Mouse (Mus musculus): Measurements from ENCODE around the gene Cfap221. TPM values are rescaled to one million over a fixed set of nuclear protein-coding genes. Genes with fewer than 3 reads are reported as not detected.
A peak's percentile ranks its signal among the peaks of the same experiment; 100 is the strongest.

Cfap221 gene
- polyA plus RNA-seq, 1 experiment from 2014 or later: 0.09 TPM

DNA sequence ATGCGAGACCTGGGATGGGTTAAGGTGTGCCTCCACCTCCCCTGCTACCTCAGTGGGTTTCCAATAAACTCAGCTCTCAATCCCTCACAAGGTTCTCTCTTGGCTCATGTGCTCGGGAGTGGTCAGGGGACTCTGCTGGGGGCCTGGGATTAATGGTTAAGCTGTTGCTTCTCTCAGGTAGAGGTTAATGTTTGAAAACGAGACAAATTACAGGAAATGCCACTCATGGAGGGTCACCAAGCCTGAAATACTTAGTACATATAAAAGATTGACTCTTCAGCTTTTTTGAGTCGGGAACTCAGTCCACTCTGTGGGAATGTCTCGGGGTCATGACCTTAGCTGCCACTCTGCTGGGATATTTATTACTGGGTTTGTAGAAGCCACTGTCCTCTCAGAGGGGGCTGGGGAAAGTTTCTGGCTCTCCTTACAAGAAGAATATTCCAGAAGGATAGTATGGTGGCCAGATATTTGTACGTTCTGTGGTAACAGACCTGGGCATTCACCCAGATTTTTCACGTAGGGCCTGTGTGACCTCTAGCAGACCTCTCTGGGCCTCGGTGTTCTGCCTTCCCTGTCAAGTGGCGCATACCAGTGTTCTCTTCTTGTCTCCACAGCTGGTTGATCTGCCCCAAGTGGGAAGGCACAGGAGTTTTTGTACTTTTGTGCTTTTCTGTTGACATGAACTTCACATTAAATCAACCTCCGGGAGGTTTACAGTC lies 27.5 kb upstream of the Cfap221 start:
- H3K27ac ChIP-seq: no peak overlapping the region
- no peak for ATAC-seq (ENCODE audit: low FRiP score, low read depth)
- WGBS: 51% methylated on average over 10 of the region's 10 CpGs

DNA sequence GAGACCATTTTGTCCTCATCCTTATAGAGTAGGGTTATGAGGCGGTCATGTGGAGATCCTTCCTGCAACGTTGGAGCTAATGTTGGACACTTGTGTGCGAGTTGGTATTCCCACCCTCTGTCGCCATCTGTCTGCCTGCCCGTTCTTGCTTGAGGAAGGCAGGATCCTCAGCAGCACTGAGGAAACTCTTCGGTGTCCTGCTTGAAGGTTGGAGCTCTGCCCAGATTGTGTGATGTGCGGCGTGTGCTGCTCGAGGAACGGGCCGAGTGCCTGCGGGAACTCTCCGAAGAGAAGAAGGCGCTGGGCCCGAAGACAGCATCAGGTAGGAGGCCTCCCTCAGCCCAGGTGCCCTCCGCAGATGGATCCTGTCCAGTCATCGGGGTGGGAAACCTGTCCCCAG lies 24.9 kb upstream of the Cfap221 start:
- Histone ChIP-seq H3K27me3 (no peaks in the 10 kb centered on the region), H3K27ac (no peak overlapping the region), H3K36me3 (no peaks in the 10 kb centered on the region), H3K9ac (no peak overlapping the region), H3K4me1 (peaks cover 12% of the 10 kb centered on the region), H3K9me3 (no peaks in the 10 kb centered on the region), H3K4me3 (no peak overlapping the region), H3K4me2 (replicated peaks) (no peak overlapping the region)
- no peak for ATAC-seq (ENCODE audit: low FRiP score, low read depth)
- WGBS: 87% methylated on average over 17 of the region's 17 CpGs

More for the DNA sequence above, 27.5 kb upstream of the Cfap221 start:
- H3K27me3 ChIP-seq: no peaks in the 10 kb centered on the region
- no peak overlapping the region for H3K4me3 ChIP-seq
- H3K4me2 ChIP-seq (replicated peaks): no peak overlapping the region
- no peaks in the 10 kb centered on the region for H3K36me3 ChIP-seq
- no peak overlapping the region for H3K9ac ChIP-seq
- H3K4me1 ChIP-seq: peaks cover 15% of the 10 kb centered on the region
- H3K9me3 ChIP-seq: no peaks in the 10 kb centered on the region

DNA sequence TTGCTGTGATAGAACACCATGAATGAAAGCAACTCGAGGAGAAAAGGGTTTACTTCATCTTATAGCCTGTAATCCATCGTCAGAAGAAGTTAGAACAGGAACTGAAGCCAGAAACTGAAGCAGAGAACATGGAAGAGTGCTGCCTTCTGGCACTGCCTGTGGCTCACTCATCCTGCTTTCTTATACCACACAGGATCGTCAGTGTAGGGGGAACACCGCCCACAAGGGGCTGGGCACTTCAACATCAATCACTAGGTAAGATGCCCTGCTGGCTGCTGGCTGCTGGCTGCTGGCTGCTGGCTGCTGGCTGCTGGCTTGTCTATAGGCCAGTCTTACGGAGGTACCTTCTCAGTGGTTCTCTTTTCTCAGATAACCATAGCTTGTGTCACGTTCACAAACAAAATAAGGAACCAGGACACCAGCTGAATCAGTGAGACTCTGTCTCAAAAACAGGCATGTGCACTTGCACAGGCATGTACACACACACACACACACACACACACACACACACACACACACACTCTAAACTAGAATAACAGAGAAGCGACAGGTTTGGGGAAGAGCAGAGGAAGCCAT lies 23.4 kb upstream of the Cfap221 start:
- Histone ChIP-seq H3K36me3 (no peaks in the 10 kb centered on the region), H3K9ac (no peak overlapping the region), H3K4me1 (peaks cover 12% of the 10 kb centered on the region), H3K9me3 (no peaks in the 10 kb centered on the region), H3K4me3 (no peak overlapping the region), H3K27ac (no peak overlapping the region), H3K27me3 (no peaks in the 10 kb centered on the region), H3K4me2 (replicated peaks) (no peak overlapping the region)
- ATAC-seq (ENCODE audit: low FRiP score, low read depth): no peak
- 70% methylated on average over 7 of the region's 7 CpGs for WGBS

DNA sequence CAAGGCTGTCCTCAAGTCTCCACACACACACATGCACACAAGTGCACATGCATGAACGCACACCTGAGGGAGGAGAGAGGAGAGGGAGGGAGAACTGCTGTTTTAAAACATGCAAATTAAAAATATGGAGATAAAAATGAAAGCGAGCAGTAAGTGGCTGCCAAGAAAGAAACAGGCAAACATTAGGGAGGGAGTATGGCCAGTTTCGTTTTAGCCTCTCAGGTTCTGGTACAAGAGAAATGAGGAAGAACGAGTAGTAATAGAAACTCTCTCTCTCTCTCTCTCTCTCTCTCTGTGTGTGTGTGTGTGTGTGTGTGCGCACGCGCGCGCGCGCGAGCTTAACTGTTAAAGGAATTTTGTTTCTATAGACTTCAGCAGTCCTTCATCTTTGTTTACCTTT lies 22.4 kb upstream of the Cfap221 start:
- 94% methylated on average over 12 of the region's 12 CpGs for WGBS
- Histone ChIP-seq H3K4me2 (replicated peaks) (no peak overlapping the region), H3K9ac (no peak overlapping the region), H3K4me3 (no peak overlapping the region), H3K4me1 (peaks cover 7% of the 10 kb centered on the region; the same call in 1 of the 2 replicates), H3K36me3 (no peaks in the 10 kb centered on the region), H3K27ac (no peak overlapping the region), H3K9me3 (no peaks in the 10 kb centered on the region), H3K27me3 (no peaks in the 10 kb centered on the region)
- no peak for ATAC-seq (ENCODE audit: low FRiP score, low read depth)

DNA sequence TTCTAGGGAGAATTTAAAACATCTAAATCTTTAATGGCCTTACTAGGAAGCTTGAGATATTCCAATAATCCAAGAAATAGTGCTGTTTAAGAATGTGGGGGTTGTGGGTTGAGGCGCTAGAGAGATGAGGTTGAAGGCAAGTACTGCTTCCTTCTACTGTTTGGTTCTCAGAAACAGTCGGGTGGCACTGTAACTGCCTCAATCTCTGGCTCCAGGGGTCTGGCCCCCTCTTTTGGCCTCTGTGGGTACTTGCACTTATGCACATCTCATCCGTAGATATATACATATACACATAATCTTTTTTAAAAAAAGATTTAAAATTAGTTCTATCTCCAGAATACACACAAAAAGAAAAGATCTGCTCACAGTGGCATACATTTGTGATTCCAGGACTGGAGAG lies 21.9 kb upstream of the Cfap221 start:
- H3K9ac ChIP-seq: no peak overlapping the region
- no peaks in the 10 kb centered on the region for H3K27me3 ChIP-seq
- no peak for ATAC-seq (ENCODE audit: low FRiP score, low read depth)
- H3K36me3 ChIP-seq: no peaks in the 10 kb centered on the region
- peaks cover 2% of the 10 kb centered on the region; the same call in 1 of the 2 replicates for H3K4me1 ChIP-seq
- H3K4me2 ChIP-seq (replicated peaks): no peak overlapping the region
- H3K4me3 ChIP-seq: no peak overlapping the region
- no peak overlapping the region for H3K27ac ChIP-seq
- H3K9me3 ChIP-seq: no peaks in the 10 kb centered on the region
- WGBS: 67% methylated on average over 3 of the region's 3 CpGs

DNA sequence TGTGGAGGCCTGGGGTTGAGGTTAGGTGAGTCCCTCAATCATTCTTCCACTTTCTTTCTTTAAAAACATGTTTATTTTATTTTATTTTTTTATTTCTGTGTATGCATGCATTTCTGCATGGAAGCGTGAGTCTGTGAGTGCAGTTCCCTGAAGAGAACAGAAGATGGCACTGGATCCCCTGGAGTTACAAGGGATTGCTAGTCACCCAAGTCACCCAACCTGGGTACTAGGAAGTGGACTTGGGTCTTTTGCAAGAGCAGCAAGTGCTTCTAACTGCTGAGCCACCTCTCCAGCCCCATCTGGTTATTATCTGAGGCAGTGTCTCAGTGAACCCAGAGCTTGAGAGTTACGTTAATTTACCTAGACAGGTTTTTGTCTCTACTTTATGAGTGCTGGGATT lies 19.2 kb upstream of the Cfap221 start:
- no peak overlapping the region for H3K27ac ChIP-seq
- H3K4me3 ChIP-seq: no peak overlapping the region
- WGBS: 72% methylated on average over 2 of the region's 2 CpGs
- ATAC-seq (ENCODE audit: low FRiP score, low read depth): no peak
- H3K9me3 ChIP-seq: no peaks in the 10 kb centered on the region
- no peak overlapping the region for H3K9ac ChIP-seq
- no peaks in the 10 kb centered on the region for H3K36me3 ChIP-seq
- no peaks in the 10 kb centered on the region for H3K27me3 ChIP-seq
- H3K4me1 ChIP-seq: no peaks in the 10 kb centered on the region
- H3K4me2 ChIP-seq (replicated peaks): no peak overlapping the region

DNA sequence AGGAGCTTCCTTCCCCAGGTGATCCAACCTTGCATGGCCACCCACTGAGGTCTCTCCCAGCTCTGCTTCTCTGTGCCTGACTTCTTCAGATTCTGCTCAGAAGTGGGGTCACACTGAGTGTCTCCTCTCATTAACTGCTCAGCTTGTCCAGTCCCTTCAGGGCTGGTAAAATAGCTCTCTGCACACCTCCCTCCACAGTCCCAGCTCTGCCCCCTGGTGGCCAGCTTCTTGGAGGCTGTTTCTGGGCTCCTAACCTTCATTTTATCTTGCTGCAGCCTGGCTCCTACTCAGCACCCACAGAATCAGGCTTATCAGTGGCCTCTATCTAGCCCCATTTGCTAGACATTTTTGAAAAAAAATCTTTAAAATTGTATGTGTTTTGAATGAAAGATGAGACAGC lies 16.1 kb upstream of the Cfap221 start:
- Histone ChIP-seq H3K4me2 (replicated peaks) (no peak overlapping the region), H3K9ac (no peak overlapping the region), H3K27me3 (peaks cover 11% of the 10 kb centered on the region), H3K4me1 (peaks cover 3% of the 10 kb centered on the region), H3K36me3 (no peaks in the 10 kb centered on the region), H3K4me3 (no peak overlapping the region), H3K9me3 (no peaks in the 10 kb centered on the region), H3K27ac (no peak overlapping the region)
- ATAC-seq (ENCODE audit: low FRiP score, low read depth): 0 out of 2 replicates have a peak, but pooled peaks have one; percentile 28

DNA sequence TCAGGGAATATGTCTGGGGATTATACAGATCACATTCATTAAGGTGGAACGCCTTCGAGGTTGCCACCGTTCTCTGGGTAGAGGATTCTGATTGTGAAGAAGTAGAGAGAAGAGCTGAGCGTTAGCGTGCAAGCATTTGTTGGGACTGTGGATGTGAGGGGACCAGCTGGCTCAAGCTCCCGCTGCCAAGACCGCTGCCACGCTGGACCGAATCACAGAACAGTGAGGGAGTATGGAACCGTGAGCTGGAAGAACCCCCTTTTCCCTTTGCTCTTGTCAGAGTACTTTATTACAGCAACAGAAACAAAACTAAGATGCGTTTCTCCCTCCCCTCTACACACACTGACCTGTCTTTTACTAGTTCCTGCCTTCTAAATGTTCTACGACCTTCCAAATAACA lies 15.6 kb upstream of the Cfap221 start:
- Histone ChIP-seq H3K27ac (no peak overlapping the region), H3K9me3 (no peaks in the 10 kb centered on the region), H3K4me3 (no peak overlapping the region), H3K4me2 (replicated peaks) (no peak overlapping the region), H3K36me3 (no peaks in the 10 kb centered on the region), H3K9ac (no peak overlapping the region), H3K27me3 (peaks cover 16% of the 10 kb centered on the region), H3K4me1 (peaks cover 8% of the 10 kb centered on the region)
- ATAC-seq (ENCODE audit: low FRiP score, low read depth): no peak
- WGBS: 85% methylated on average over 12 of the region's 12 CpGs

DNA sequence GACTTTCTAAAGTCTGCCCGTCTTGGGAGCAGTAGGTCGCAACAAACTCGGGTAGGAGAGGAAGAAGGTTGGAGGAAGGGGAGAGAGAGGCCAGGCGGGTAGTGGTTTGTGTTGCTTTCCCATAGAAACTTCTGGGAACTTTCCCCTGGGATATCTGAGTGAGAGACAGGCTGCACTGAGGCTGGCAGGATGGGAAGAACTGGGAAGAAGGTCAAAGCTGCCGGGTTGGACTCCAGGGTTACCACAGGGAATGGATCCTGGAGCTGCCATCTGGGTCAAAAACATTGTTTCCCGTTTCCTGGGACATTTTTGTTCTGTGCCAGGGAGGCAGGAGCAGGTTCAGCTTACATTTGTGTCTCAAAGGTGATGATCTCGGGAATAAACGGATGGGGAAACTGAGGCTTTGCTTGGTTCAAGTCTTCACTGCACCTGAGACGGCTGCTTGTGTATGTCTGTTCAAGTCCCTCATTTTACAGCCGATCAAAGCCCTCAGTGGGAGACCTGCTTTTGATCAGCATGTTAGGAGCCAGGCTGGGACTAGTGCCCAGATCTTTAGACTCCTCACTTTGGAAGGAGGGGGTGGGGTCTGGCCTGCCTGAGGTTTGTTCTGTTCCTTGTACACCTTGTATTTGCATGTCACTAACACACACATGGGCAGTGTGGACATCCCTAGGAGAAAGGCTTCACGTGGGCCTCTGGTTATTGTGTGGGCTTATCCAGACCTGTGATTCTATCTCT lies 11.0 kb upstream of the Cfap221 start:
- H3K36me3 ChIP-seq: no peaks in the 10 kb centered on the region
- ATAC-seq (ENCODE audit: low FRiP score, low read depth): no peak
- no peak overlapping the region for H3K27ac ChIP-seq
- H3K9me3 ChIP-seq: no peaks in the 10 kb centered on the region
- peak overlapping the region; percentile 78 for H3K4me2 ChIP-seq (replicated peaks)
- H3K27me3 ChIP-seq: peaks cover 43% of the 10 kb centered on the region
- 22% methylated on average over 11 of the region's 11 CpGs for WGBS
- H3K9ac ChIP-seq: 0 out of 2 replicates have a peak overlapping the region, but pooled peaks have one; percentile 59
- H3K4me1 ChIP-seq: peaks cover 18% of the 10 kb centered on the region
- H3K4me3 ChIP-seq: peak overlapping the region; percentile 42

DNA sequence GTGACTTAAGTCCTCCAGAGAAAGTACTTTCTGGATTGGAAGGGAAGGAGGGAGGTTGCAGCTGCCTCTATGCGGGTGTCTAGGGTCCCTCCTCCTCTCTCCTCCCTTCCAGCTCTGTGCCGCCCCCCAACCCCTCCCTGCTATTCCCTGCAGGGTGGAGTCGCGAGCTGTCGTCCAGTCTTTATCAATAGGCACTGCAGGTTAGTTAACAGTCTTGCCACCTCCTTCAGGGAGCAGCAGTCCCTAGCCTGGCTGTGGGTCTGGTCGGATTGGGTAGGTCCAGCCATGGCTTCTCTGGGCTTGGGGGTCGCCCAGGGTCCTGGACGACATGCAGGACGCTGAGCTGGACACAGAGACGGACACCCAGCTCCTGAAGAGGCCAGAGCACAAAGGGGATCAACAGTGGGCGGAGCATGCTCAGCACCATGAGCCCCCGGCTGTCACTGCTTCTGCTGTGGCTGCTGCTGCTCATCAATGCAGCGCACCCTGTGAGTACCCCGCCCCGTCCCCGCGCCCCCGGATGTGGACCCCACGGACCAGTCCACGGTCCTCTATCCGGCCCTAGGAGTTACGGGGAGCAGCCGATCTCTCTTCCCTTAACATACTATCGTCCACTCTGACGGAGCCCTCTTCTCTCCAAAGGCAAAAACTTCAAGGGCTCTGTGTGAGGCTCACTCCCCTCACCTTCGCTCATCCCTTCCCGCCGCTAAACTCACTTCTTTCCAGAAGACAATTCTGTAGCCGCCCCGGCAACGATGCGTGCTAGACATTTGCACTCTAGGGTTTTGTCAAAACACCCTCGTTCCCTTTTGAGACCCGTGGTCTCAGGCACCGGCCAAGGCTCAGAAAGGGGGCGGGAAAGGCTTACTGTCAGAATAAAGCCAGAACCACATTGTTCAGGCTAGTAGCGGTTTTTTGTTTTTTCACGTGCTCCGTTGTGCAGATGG lies 10.1 kb upstream of the Cfap221 start, which contains the start of gene Sctr:
Gene Sctr (plus strand): TSS at position 51 of the 947 bp plus-strand sequence.
- ATAC-seq (ENCODE audit: low FRiP score, low read depth): 0 out of 2 replicates have a peak, but pooled peaks have one; percentile 26
- Histone ChIP-seq H3K27ac (no peak within 1 kb of the TSS), H3K9ac (peak within 1 kb of the TSS; percentile 59)

DNA sequence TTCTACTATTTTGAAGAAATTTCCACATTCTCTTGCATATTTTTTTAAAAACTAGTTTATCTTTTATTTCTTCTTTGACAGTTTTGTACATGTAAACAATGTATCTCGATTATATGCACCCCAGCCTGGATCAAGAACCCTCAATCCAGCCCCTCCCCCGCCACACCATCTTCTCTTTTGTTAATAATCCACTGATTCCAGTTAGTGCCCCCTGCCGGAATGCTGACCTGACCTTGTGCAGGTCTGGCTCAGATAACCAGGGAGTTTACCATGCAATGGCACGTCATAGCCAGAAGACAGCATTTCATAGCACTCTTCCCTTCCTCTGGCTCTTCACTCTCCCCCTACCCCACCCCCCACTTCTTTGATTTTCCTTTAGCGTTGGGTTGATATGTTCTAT lies 610 bp upstream of the Cfap221 start:
- no peaks in the 10 kb centered on the region for H3K4me1 ChIP-seq
- H3K4me2 ChIP-seq (replicated peaks): peak overlapping the region; percentile 76
- no peaks in the 10 kb centered on the region for H3K36me3 ChIP-seq
- no peaks in the 10 kb centered on the region for H3K9me3 ChIP-seq
- H3K27me3 ChIP-seq: no peaks in the 10 kb centered on the region
- H3K4me3 ChIP-seq: peak overlapping the region; percentile 53
- ATAC-seq (ENCODE audit: low FRiP score, low read depth): no peak
- no peak overlapping the region for H3K27ac ChIP-seq
- 34% methylated on average over 5 of the region's 5 CpGs for WGBS
- H3K9ac ChIP-seq: no peak overlapping the region

More for the DNA sequence above, 10.1 kb upstream of the Cfap221 start, which contains the start of gene Sctr:
- Histone ChIP-seq H3K9me3 (no peaks in the 10 kb centered on the region), H3K27me3 (peaks cover 43% of the 10 kb centered on the region), H3K4me1 (peaks cover 18% of the 10 kb centered on the region), H3K36me3 (no peaks in the 10 kb centered on the region), H3K4me3 (peak within 1 kb of the TSS; percentile 42), H3K4me2 (replicated peaks) (peak within 1 kb of the TSS; percentile 78)
- WGBS: 2% methylated on average over 39 of the region's 39 CpGs

Measured in limb, embryonic 13.5 days (tissue).